9 mouse cellular contexts compared by ENCODE assay signal in the genomic region with DNA sequence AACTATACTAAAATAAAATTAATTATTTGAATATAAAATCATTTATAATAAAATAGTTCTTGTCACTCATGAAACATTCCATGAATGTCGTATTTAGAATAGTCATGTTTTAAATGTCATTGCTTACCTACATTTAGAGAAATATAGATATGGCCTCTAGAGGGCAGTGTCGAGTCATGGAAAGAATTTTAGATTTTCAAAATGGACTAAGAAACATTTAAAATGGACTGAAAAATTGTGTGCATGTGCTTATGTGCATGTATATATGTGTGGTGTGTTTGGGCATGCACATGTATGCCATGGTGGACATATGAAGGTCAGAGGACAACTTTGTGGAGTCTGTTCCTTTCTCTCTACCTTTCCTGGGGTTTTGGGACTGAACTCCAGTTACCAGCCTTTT.
DNase-seq lines count a peak whose midpoint lies in the region; ATAC-seq and TF ChIP-seq lines count a peak whose summit lies in the region.
"Had no signal": no experiment of that assay in that cellular context is flagged by ENCODE, and none has a peak within 500 bp of the region (broad histone marks: within the 10 kb centered on the region; RNA-seq: fewer than 3 reads in every experiment).

No protein-coding gene starts in this region.

- no peaks in the 10 kb centered on the region for H3K27me3 ChIP-seq in forebrain, postnatal 0 days (ENCODE audit: insufficient read depth, low read length)
- no peaks in the 10 kb centered on the region for H3K27me3 ChIP-seq in forebrain, embryonic 16.5 days (replicated peaks; ENCODE audit: control insufficient read depth, insufficient read depth, low read length)
- H3K27me3 ChIP-seq in lung, embryonic 14.5 days (ENCODE audit: insufficient read depth, low read length): no peaks in the 10 kb centered on the region
- H3K27me3 ChIP-seq in forebrain, embryonic 11.5 days (ENCODE audit: control insufficient read depth, insufficient read depth, low read length): no peaks in the 10 kb centered on the region
- H3K27me3 ChIP-seq: neural tube, embryonic 12.5 days had no signal

- H3K36me3 ChIP-seq in forebrain, postnatal 0 days (ENCODE audit: insufficient read depth): no peaks in the 10 kb centered on the region
- no peaks in the 10 kb centered on the region for H3K36me3 ChIP-seq in forebrain, embryonic 16.5 days (ENCODE audit: control insufficient read depth, insufficient read depth)
- no peaks in the 10 kb centered on the region for H3K36me3 ChIP-seq in lung, embryonic 14.5 days (ENCODE audit: insufficient read depth)
- no peaks in the 10 kb centered on the region for H3K36me3 ChIP-seq in forebrain, embryonic 11.5 days (ENCODE audit: control insufficient read depth, insufficient read depth, low read length)
- H3K36me3 ChIP-seq: neural tube, embryonic 12.5 days had no signal

- no peak overlapping the region for H3K4me2 ChIP-seq in forebrain, postnatal 0 days (ENCODE audit: low read depth)
- no peak overlapping the region for H3K4me2 ChIP-seq in forebrain, embryonic 16.5 days (ENCODE audit: low read length)
- H3K4me2 ChIP-seq in lung, embryonic 14.5 days: no peak overlapping the region
- H3K4me2 ChIP-seq in forebrain, embryonic 11.5 days (ENCODE audit: low read depth, low read length, severe bottlenecking): no peak overlapping the region
- H3K4me2 ChIP-seq: neural tube, embryonic 12.5 days had no signal

- no peak overlapping the region for H3K9ac ChIP-seq in forebrain, postnatal 0 days
- H3K9ac ChIP-seq in forebrain, embryonic 16.5 days (replicated peaks; ENCODE audit: low read depth, low read length): no peak overlapping the region
- H3K9ac ChIP-seq in lung, embryonic 14.5 days: no peak overlapping the region
- no peak overlapping the region for H3K9ac ChIP-seq in forebrain, embryonic 11.5 days (ENCODE audit: low read length)
- H3K9ac ChIP-seq: neural tube, embryonic 12.5 days had no signal

- peak; percentile 83 for DNase-seq in forebrain, postnatal 0 days
- peak; percentile 89 for DNase-seq in lung, embryonic 14.5 days
- no peak for DNase-seq in lung, postnatal 4 days
- DNase-seq in brain, adult 2 months (ENCODE audit: low read depth, low spot score): peak; percentile 58
- peak; percentile 67 for DNase-seq in mesoderm, embryonic 11.5 days (ENCODE audit: low read depth, low spot score)
- DNase-seq in forebrain, embryonic 11.5 days (ENCODE audit: low spot score): no peak
- no peak for DNase-seq in heart, postnatal 4 days

- no peaks in the 10 kb centered on the region for H3K4me1 ChIP-seq in forebrain, postnatal 0 days (ENCODE audit: insufficient read depth)
- H3K4me1 ChIP-seq in forebrain, embryonic 16.5 days (replicated peaks; ENCODE audit: control insufficient read depth, insufficient read depth, low read length): no peaks in the 10 kb centered on the region
- H3K4me1 ChIP-seq in lung, embryonic 14.5 days (ENCODE audit: insufficient read depth): no peaks in the 10 kb centered on the region
- H3K4me1 ChIP-seq in forebrain, embryonic 11.5 days (replicated peaks; ENCODE audit: control insufficient read depth, insufficient read depth, low read length): no peaks in the 10 kb centered on the region
- H3K4me1 ChIP-seq: neural tube, embryonic 12.5 days had no signal

- WGBS in forebrain, postnatal 0 days: 5% methylated on average over 2 of the region's 2 CpGs
- 2% methylated on average over 2 of the region's 2 CpGs for WGBS in forebrain, embryonic 16.5 days
- WGBS in lung, embryonic 14.5 days: under 1% methylated on average over 2 of the region's 2 CpGs
- 15% methylated on average over 2 of the region's 2 CpGs for WGBS in forebrain, embryonic 11.5 days

- H3K27ac ChIP-seq in forebrain, postnatal 0 days (ENCODE audit: low read depth, low read length): no peak overlapping the region
- no peak overlapping the region for H3K27ac ChIP-seq in forebrain, embryonic 16.5 days (ENCODE audit: low read length)
- no peak overlapping the region for H3K27ac ChIP-seq in lung, embryonic 14.5 days (ENCODE audit: low read depth)
- no peak overlapping the region for H3K27ac ChIP-seq in forebrain, embryonic 11.5 days (ENCODE audit: low read depth, low read length)
- H3K27ac ChIP-seq: neural tube, embryonic 12.5 days had no signal

- TF ChIP-seq CTCF in forebrain, postnatal 0 days (IDR thresholded peaks at IDR 0.05; ENCODE audit: low read depth): peak; percentile 79
- peak; percentile 73 for TF ChIP-seq CTCF in lung, embryonic 14.5 days (IDR thresholded peaks at IDR 0.05; ENCODE audit: low read depth)

- H3K4me3 ChIP-seq in forebrain, postnatal 0 days (ENCODE audit: low read depth, low read length): no peak overlapping the region
- H3K4me3 ChIP-seq in forebrain, embryonic 16.5 days (replicated peaks; ENCODE audit: low read length): no peak overlapping the region
- H3K4me3 ChIP-seq in lung, embryonic 14.5 days (ENCODE audit: low read depth, low read length): no peak overlapping the region
- H3K4me3 ChIP-seq in forebrain, embryonic 11.5 days (ENCODE audit: low read depth, low read length): no peak overlapping the region
- H3K4me3 ChIP-seq: neural tube, embryonic 12.5 days had no signal

- H3K9me3 ChIP-seq in forebrain, postnatal 0 days (ENCODE audit: low read length): no peaks in the 10 kb centered on the region
- H3K9me3 ChIP-seq in forebrain, embryonic 16.5 days (ENCODE audit: control insufficient read depth, low read length): no peaks in the 10 kb centered on the region
- H3K9me3 ChIP-seq in lung, embryonic 14.5 days (ENCODE audit: low read depth, low read length): no peaks in the 10 kb centered on the region
- H3K9me3 ChIP-seq in forebrain, embryonic 11.5 days (ENCODE audit: control insufficient read depth, low read length): no peaks in the 10 kb centered on the region
- H3K9me3 ChIP-seq: neural tube, embryonic 12.5 days had no signal

- peak; percentile 27 for ATAC-seq in forebrain, postnatal 0 days
- no peak for ATAC-seq in forebrain, embryonic 16.5 days
- ATAC-seq in lung, embryonic 14.5 days (ENCODE audit: insufficient read depth): no peak
- no peak for ATAC-seq in forebrain, embryonic 11.5 days (replicated peaks; ENCODE audit: low FRiP score)

Comparison
In these comparisons a context has a peak if more than half of its experiments do, and no peak if none do; other contexts are left out.
1. DNase-seq: peak in forebrain, postnatal 0 days (single experiment), lung, embryonic 14.5 days (single experiment), brain, adult 2 months (single experiment) and mesoderm, embryonic 11.5 days (single experiment); none in lung, postnatal 4 days (0 of 2), forebrain, embryonic 11.5 days (single experiment) and heart, postnatal 4 days (single experiment).